Mouse (Mus musculus): ENCODE results near the gene Rsf1. TPM values are rescaled to one million over a fixed set of nuclear protein-coding genes. Genes with fewer than 3 reads are reported as not detected.
A peak's percentile ranks its signal among the peaks of the same experiment; 100 is the strongest.

Rsf1 gene
- total and polyA plus RNA-seq, 3 experiments, result 5.9 to 21.8 (median 11.9) TPM

GRCm38 (mm10) chr7:97623402-97623801, 43.7 kb downstream of the Rsf1 start:
- Histone ChIP-seq H3K79me2 (replicated peaks; ENCODE audit: control insufficient read depth, extremely low read depth, insufficient read depth, poor library complexity, severe bottlenecking) (peaks cover 26% of the 10 kb centered on the region; the same call in 1 of the 2 replicates), H3K4me2 (ENCODE audit: insufficient read depth, low read depth, poor library complexity, severe bottlenecking) (no peak overlapping the region), H3K27ac (ENCODE audit: insufficient read depth, low read depth) (no peak overlapping the region), H3K4me3 (replicated peaks in 1 of 3; ENCODE audit: low read depth in 2 of 3, low read length in 2 of 3, poor library complexity in 1 of 3) (no peak overlapping the region), H3K27me3 (replicated peaks) (no peaks in the 10 kb centered on the region), H3K9ac (ENCODE audit: insufficient read depth, low read depth) (no peak overlapping the region), H3K4me1 (ENCODE audit: control insufficient read depth in 1 of 2, insufficient read depth in 2 of 2) (peaks cover 0 to 29% of the 10 kb centered on the region in 2 experiments; a peak in 2 of 4 replicates), H3K9me3 (replicated peaks; ENCODE audit: low read length) (no peaks in the 10 kb centered on the region), H3K36me3 (replicated peaks in 1 of 2; ENCODE audit: control insufficient read depth in 1 of 2, insufficient read depth in 1 of 2, low read length in 1 of 2) (peaks cover 2 to 31% of the 10 kb centered on the region in 2 experiments)
- in situ Hi-C loops (cut with MboI; ENCODE audit: low pct_ligation_motif_present, low pct_unique_long_range_greater_than_20kb, low sequenced_read_pairs), result no loop called here
- dilution Hi-C loops (cut with MboI; ENCODE audit: extremely low pct_ligation_motif_present, extremely low pct_unique_long_range_greater_than_20kb, low sequenced_read_pairs), result no loop called here
- TF ChIP-seq MAFK (IDR thresholded peaks at IDR 0.05; ENCODE audit: insufficient replicate concordance, low read length) (peak; percentile 73), MAZ (IDR thresholded peaks at IDR 0.05; ENCODE audit: low read depth, low read length) (no peak)
- no peak for DNase-seq (ENCODE audit: extremely low read depth)

- H3K36me3 ChIP-seq (replicated peaks in 1 of 2; ENCODE audit: control insufficient read depth in 1 of 2, insufficient read depth in 1 of 2, low read length in 1 of 2), result peaks cover 0 to 21% of the 10 kb centered on the region in 2 experiments
- H3K27ac ChIP-seq (ENCODE audit: insufficient read depth, low read depth), result no peak overlapping the region
- no peaks in the 10 kb centered on the region for H3K9me3 ChIP-seq (replicated peaks; ENCODE audit: low read length)
- no peak overlapping the region for H3K4me2 ChIP-seq (ENCODE audit: insufficient read depth, low read depth, poor library complexity, severe bottlenecking)
- H3K4me1 ChIP-seq (ENCODE audit: control insufficient read depth in 1 of 2, insufficient read depth in 2 of 2), result peaks cover 0 to 26% of the 10 kb centered on the region in 2 experiments; a peak in 2 of 4 replicates
- no peak for DNase-seq (ENCODE audit: extremely low read depth)
- TF ChIP-seq ZC3H11A (IDR thresholded peaks at IDR 0.05; ENCODE audit: low read depth, low read length), result no peak
- TF ChIP-seq NRF1 (IDR thresholded peaks at IDR 0.05; ENCODE audit: low read depth, low read length), result no peak
- no peak for TF ChIP-seq USF2 (conservative IDR thresholded peaks at IDR 0.05; ENCODE audit: low read depth, low read length)
- no peak for TF ChIP-seq MEF2A (IDR thresholded peaks at IDR 0.05; ENCODE audit: borderline replicate concordance, low read depth, low read length)
- TF ChIP-seq ZKSCAN1 (IDR thresholded peaks at IDR 0.05; ENCODE audit: borderline replicate concordance, low read depth, low read length), result no peak
- TF ChIP-seq RCOR1 (conservative IDR thresholded peaks at IDR 0.05; ENCODE audit: low read depth, low read length), result no peak
- no peak for TF ChIP-seq IRF4 (IDR thresholded peaks at IDR 0.05; ENCODE audit: low read depth, low read length)
- TF ChIP-seq CHD2 (IDR thresholded peaks at IDR 0.05; ENCODE audit: low read length), result no peak
- no peak for TF ChIP-seq POLR2AphosphoS2 (IDR thresholded peaks at IDR 0.05; ENCODE audit: low read depth, low read length)
- TF ChIP-seq RAD21 (IDR thresholded peaks at IDR 0.05; ENCODE audit: low read depth, low read length), result no peak
- TF ChIP-seq ZNF384 (IDR thresholded peaks at IDR 0.05; ENCODE audit: low read depth, low read length), result no peak
- TF ChIP-seq TBP (conservative IDR thresholded peaks at IDR 0.05; ENCODE audit: low read depth, low read length), result no peak
- no peak for TF ChIP-seq MXI1 (IDR thresholded peaks at IDR 0.05; ENCODE audit: low read depth, low read length)
- no peak for TF ChIP-seq SIN3A (IDR thresholded peaks at IDR 0.05; ENCODE audit: low read length)
- TF ChIP-seq MAZ (IDR thresholded peaks at IDR 0.05; ENCODE audit: low read depth, low read length), result no peak
- no peak for TF ChIP-seq SMC3 (IDR thresholded peaks at IDR 0.05; ENCODE audit: low read depth, low read length)
- TF ChIP-seq UBTF (IDR thresholded peaks at IDR 0.05; ENCODE audit: low read depth, low read length), result no peak
- no peak for TF ChIP-seq MAX (IDR thresholded peaks at IDR 0.05; ENCODE audit: low read length)
- no peak for TF ChIP-seq CHD1 (IDR thresholded peaks at IDR 0.05; ENCODE audit: low read depth, low read length)
- H3K9ac ChIP-seq (ENCODE audit: insufficient read depth, low read depth), result no peak overlapping the region
- no peaks in the 10 kb centered on the region for H3K27me3 ChIP-seq (replicated peaks)
- peaks cover 18% of the 10 kb centered on the region; the same call in 1 of the 2 replicates for H3K79me2 ChIP-seq (replicated peaks; ENCODE audit: control insufficient read depth, extremely low read depth, insufficient read depth, poor library complexity, severe bottlenecking)
- in situ Hi-C loops (cut with MboI; ENCODE audit: low pct_ligation_motif_present, low pct_unique_long_range_greater_than_20kb, low sequenced_read_pairs) (no loop called here), dilution Hi-C loops (cut with MboI; ENCODE audit: extremely low pct_ligation_motif_present, extremely low pct_unique_long_range_greater_than_20kb, low sequenced_read_pairs) (no loop called here)
- H3K4me3 ChIP-seq (replicated peaks in 1 of 3; ENCODE audit: low read depth in 2 of 3, low read length in 2 of 3, poor library complexity in 1 of 3), result no peak overlapping the region
Measured at GRCm38 (mm10) chr7:97629351-97629750, 49.7 kb downstream of the Rsf1 start.
